Mouse (Mus musculus): ENCODE measurements at regions not wholly inside any gene's neighbourhood (a gene's known extent, or its start where the extent isn't known, plus 50 kb on each side); places are given as distances from the start of the nearest gene placed in this dataset.

GRCm38 (mm10) chr3:54443791-54444190 lies 82.9 kb downstream of the Postn start:
- H3K36me3 ChIP-seq (ENCODE audit: control insufficient read depth, insufficient read depth, low read length, poor library complexity, severe bottlenecking): no peaks in the 10 kb centered on the region
- TF ChIP-seq EP300 (IDR thresholded peaks at IDR 0.05; ENCODE audit: insufficient read depth, low read depth, low read length): no peak
- no peak for TF ChIP-seq CTCF (IDR thresholded peaks at IDR 0.05; ENCODE audit: low read depth, low read length)
- TF ChIP-seq POLR2A (IDR thresholded peaks at IDR 0.05; ENCODE audit: insufficient read depth, low read length): no peak
- no peak overlapping the region for H3K4me3 ChIP-seq (ENCODE audit: low read depth, low read length)
- no peaks in the 10 kb centered on the region for H3K27me3 ChIP-seq (ENCODE audit: control insufficient read depth, insufficient read depth, low read length, poor library complexity, severe bottlenecking)
- no peaks in the 10 kb centered on the region for H3K4me1 ChIP-seq (ENCODE audit: control insufficient read depth, insufficient read depth, low read length)
- H3K9me3 ChIP-seq (replicated peaks; ENCODE audit: control insufficient read depth, insufficient read depth, low read length, poor library complexity, severe bottlenecking): no peaks in the 10 kb centered on the region
- H3K27ac ChIP-seq (ENCODE audit: insufficient read depth, low read length): no peak overlapping the region
- no peak overlapping the region for H3K9ac ChIP-seq (ENCODE audit: low read depth, poor library complexity, severe bottlenecking)

- H3K27ac ChIP-seq (ENCODE audit: insufficient read depth, low read length): no peak overlapping the region
- no peaks in the 10 kb centered on the region for H3K36me3 ChIP-seq (ENCODE audit: control insufficient read depth, insufficient read depth, low read length, poor library complexity, severe bottlenecking)
- H3K9me3 ChIP-seq (replicated peaks; ENCODE audit: control insufficient read depth, insufficient read depth, low read length, poor library complexity, severe bottlenecking): no peaks in the 10 kb centered on the region
- H3K4me3 ChIP-seq (ENCODE audit: low read depth, low read length): no peak overlapping the region
- H3K9ac ChIP-seq (ENCODE audit: low read depth, poor library complexity, severe bottlenecking): no peak overlapping the region
- TF ChIP-seq EP300 (IDR thresholded peaks at IDR 0.05; ENCODE audit: insufficient read depth, low read depth, low read length) (no peak), CTCF (IDR thresholded peaks at IDR 0.05; ENCODE audit: low read depth, low read length) (no peak), POLR2A (IDR thresholded peaks at IDR 0.05; ENCODE audit: insufficient read depth, low read length) (no peak)
- no peaks in the 10 kb centered on the region for H3K27me3 ChIP-seq (ENCODE audit: control insufficient read depth, insufficient read depth, low read length, poor library complexity, severe bottlenecking)
- H3K4me1 ChIP-seq (ENCODE audit: control insufficient read depth, insufficient read depth, low read length): no peaks in the 10 kb centered on the region
These were observed 86.0 kb downstream of the Postn start for GRCm38 (mm10) chr3:54446889-54447288.

- H3K4me1 ChIP-seq (ENCODE audit: control insufficient read depth, insufficient read depth, low read length): no peaks in the 10 kb centered on the region
- H3K4me3 ChIP-seq (ENCODE audit: low read depth, low read length): no peak overlapping the region
- TF ChIP-seq POLR2A (IDR thresholded peaks at IDR 0.05; ENCODE audit: insufficient read depth, low read length): no peak
- no peak for TF ChIP-seq EP300 (IDR thresholded peaks at IDR 0.05; ENCODE audit: insufficient read depth, low read depth, low read length)
- no peak for TF ChIP-seq CTCF (IDR thresholded peaks at IDR 0.05; ENCODE audit: low read depth, low read length)
- no peak overlapping the region for H3K9ac ChIP-seq (ENCODE audit: low read depth, poor library complexity, severe bottlenecking)
- no peaks in the 10 kb centered on the region for H3K9me3 ChIP-seq (replicated peaks; ENCODE audit: control insufficient read depth, insufficient read depth, low read length, poor library complexity, severe bottlenecking)
- H3K36me3 ChIP-seq (ENCODE audit: control insufficient read depth, insufficient read depth, low read length, poor library complexity, severe bottlenecking): no peaks in the 10 kb centered on the region
- no peak overlapping the region for H3K27ac ChIP-seq (ENCODE audit: insufficient read depth, low read length)
- H3K27me3 ChIP-seq (ENCODE audit: control insufficient read depth, insufficient read depth, low read length, poor library complexity, severe bottlenecking): no peaks in the 10 kb centered on the region
These were observed 96.5 kb downstream of the Postn start for GRCm38 (mm10) chr3:54457416-54457815.

GRCm38 (mm10) chr3:54461366-54461765 lies 100.5 kb downstream of the Postn start:
- no peak overlapping the region for H3K27ac ChIP-seq (ENCODE audit: insufficient read depth, low read length)
- no peaks in the 10 kb centered on the region for H3K9me3 ChIP-seq (replicated peaks; ENCODE audit: control insufficient read depth, insufficient read depth, low read length, poor library complexity, severe bottlenecking)
- no peaks in the 10 kb centered on the region for H3K27me3 ChIP-seq (ENCODE audit: control insufficient read depth, insufficient read depth, low read length, poor library complexity, severe bottlenecking)
- H3K36me3 ChIP-seq (ENCODE audit: control insufficient read depth, insufficient read depth, low read length, poor library complexity, severe bottlenecking): no peaks in the 10 kb centered on the region
- no peaks in the 10 kb centered on the region for H3K4me1 ChIP-seq (ENCODE audit: control insufficient read depth, insufficient read depth, low read length)
- TF ChIP-seq CTCF (IDR thresholded peaks at IDR 0.05; ENCODE audit: low read depth, low read length): no peak
- TF ChIP-seq EP300 (IDR thresholded peaks at IDR 0.05; ENCODE audit: insufficient read depth, low read depth, low read length): no peak
- no peak for TF ChIP-seq POLR2A (IDR thresholded peaks at IDR 0.05; ENCODE audit: insufficient read depth, low read length)
- no peak overlapping the region for H3K4me3 ChIP-seq (ENCODE audit: low read depth, low read length)
- no peak overlapping the region for H3K9ac ChIP-seq (ENCODE audit: low read depth, poor library complexity, severe bottlenecking)

- no peaks in the 10 kb centered on the region for H3K27me3 ChIP-seq (ENCODE audit: control insufficient read depth, insufficient read depth, low read length, poor library complexity, severe bottlenecking)
- H3K9ac ChIP-seq (ENCODE audit: low read depth, poor library complexity, severe bottlenecking): no peak overlapping the region
- no peaks in the 10 kb centered on the region for H3K9me3 ChIP-seq (replicated peaks; ENCODE audit: control insufficient read depth, insufficient read depth, low read length, poor library complexity, severe bottlenecking)
- no peaks in the 10 kb centered on the region for H3K4me1 ChIP-seq (ENCODE audit: control insufficient read depth, insufficient read depth, low read length)
- no peak overlapping the region for H3K27ac ChIP-seq (ENCODE audit: insufficient read depth, low read length)
- no peaks in the 10 kb centered on the region for H3K36me3 ChIP-seq (ENCODE audit: control insufficient read depth, insufficient read depth, low read length, poor library complexity, severe bottlenecking)
- TF ChIP-seq EP300 (IDR thresholded peaks at IDR 0.05; ENCODE audit: insufficient read depth, low read depth, low read length) (no peak), POLR2A (IDR thresholded peaks at IDR 0.05; ENCODE audit: insufficient read depth, low read length) (no peak), CTCF (IDR thresholded peaks at IDR 0.05; ENCODE audit: low read depth, low read length) (no peak)
- no peak overlapping the region for H3K4me3 ChIP-seq (ENCODE audit: low read depth, low read length)
These were observed 105.2 kb downstream of the Postn start for GRCm38 (mm10) chr3:54466097-54466496.

- no peak overlapping the region for H3K4me3 ChIP-seq (ENCODE audit: low read depth, low read length)
- no peaks in the 10 kb centered on the region; the same call in 1 of the 2 replicates for H3K27me3 ChIP-seq (ENCODE audit: control insufficient read depth, insufficient read depth, low read length, poor library complexity, severe bottlenecking)
- H3K4me1 ChIP-seq (ENCODE audit: control insufficient read depth, insufficient read depth, low read length): no peaks in the 10 kb centered on the region
- H3K9me3 ChIP-seq (replicated peaks; ENCODE audit: control insufficient read depth, insufficient read depth, low read length, poor library complexity, severe bottlenecking): no peaks in the 10 kb centered on the region
- no peaks in the 10 kb centered on the region for H3K36me3 ChIP-seq (ENCODE audit: control insufficient read depth, insufficient read depth, low read length, poor library complexity, severe bottlenecking)
- H3K9ac ChIP-seq (ENCODE audit: low read depth, poor library complexity, severe bottlenecking): no peak overlapping the region
- H3K27ac ChIP-seq (ENCODE audit: insufficient read depth, low read length): no peak overlapping the region
- TF ChIP-seq POLR2A (IDR thresholded peaks at IDR 0.05; ENCODE audit: insufficient read depth, low read length) (no peak), EP300 (IDR thresholded peaks at IDR 0.05; ENCODE audit: insufficient read depth, low read depth, low read length) (no peak), CTCF (IDR thresholded peaks at IDR 0.05; ENCODE audit: low read depth, low read length) (no peak)
These were observed 113.3 kb downstream of the Postn start for GRCm38 (mm10) chr3:54474209-54474608.
